Mouse (Mus musculus) heart, postnatal 4 days (tissue): ENCODE measurements around the gene Ier2. TPM values are rescaled to one million over a fixed set of nuclear protein-coding genes. Genes with fewer than 3 reads are reported as not detected.

ENCODE experiments used
- DNase-seq: peaks from one replicate; pipeline ENCODE4 v3.0.0; 2021
- total RNA-seq, 2 experiments: library from RNA; stranded (reverse); gene quantifications; 2 replicates each; pipeline ENCODE4 v1.2.3; 2021

The Ier2 gene
- total RNA-seq, 2 experiments from 2014 or later = 33.3 to 35.5 TPM

DNA sequence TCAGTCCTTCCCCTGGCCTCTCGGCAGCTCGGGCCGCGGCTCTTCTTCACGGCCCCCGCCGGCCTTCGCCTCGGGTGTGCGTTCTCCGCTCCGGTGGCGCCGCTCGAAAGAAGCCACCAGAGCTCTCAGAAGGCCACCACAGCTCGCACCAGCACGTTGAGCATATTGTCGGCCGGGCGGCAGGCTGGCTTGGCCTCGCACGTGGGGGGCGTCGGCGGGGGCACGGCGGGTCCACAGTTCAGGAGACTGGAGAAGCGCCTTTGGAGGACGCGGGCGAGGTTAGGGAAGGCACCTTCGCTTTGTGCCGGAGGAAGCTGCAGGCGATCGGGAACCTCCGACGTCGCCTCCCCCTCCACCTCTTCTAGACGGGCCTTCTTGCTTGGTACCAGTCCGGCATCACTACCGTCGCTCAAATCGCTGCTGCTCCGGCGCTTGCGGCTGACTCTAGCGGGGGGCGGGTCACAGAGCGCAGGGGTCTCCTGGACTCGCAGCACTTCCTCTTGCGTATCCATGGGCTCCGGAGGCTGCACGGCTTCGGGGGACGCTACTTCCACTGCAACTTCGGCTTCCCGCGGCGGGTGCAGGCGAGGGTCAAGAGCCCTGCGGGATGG is 586 bp downstream of the Ier2 start:
- DNase-seq = peak; percentile 61

DNA sequence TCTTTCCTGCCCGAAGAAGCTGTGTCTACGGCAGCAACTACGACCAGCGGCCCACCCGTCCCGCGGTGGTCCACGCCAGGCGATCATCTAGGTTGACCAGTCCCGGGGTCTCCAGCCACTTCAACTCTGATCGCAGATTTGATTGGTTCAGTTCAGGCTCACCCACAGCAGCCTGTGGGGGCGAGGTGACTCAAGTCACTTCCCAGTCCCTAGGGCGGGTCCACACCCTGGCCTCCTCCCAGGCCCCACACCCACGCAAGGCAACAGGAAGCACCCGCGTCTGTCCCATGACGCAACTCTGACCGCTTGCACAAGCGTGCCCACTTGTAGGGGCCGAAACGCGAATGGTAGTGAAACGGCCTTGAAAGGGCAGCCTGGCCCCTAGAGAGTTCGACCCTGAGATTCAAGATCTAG is 1.2 kb downstream of the Ier2 start:
- DNase-seq = peak; percentile 92

- peak; percentile 63 for DNase-seq
These were observed 1.7 kb downstream of the Ier2 start for GRCm38 (mm10) chr8:84660819-84661457.

GRCm38 (mm10) chr8:84659936-84660818 is 2.5 kb downstream of the Ier2 start:
- DNase-seq = peak; percentile 77

GRCm38 (mm10) chr8:84658951-84659350 is 3.7 kb downstream of the Ier2 start:
- no peak for DNase-seq

DNA sequence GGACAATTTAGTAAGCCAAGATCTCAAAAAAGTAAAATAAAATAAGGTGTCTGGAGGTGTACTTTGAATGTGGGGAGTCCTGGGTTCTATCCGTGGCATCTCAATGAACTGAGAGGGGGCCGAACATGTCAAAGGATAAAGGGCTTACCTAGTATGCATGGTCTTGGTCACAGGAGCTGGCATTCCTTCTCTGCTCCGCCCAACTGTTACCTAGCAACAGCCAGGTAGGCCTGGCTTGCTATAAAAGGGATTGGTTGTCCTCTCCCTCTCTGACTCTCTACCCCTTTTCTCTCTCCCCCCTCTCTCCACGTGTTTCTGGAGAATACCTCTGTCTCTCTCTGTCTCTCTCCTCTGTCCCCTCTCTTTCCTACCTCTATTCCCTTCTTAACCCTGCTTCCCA is 5.0 kb downstream of the Ier2 start:
- DNase-seq = no peak

- DNase-seq = no peak
These were observed 5.4 kb downstream of the Ier2 start for GRCm38 (mm10) chr8:84657203-84657602.

GRCm38 (mm10) chr8:84656641-84657126 is 6.0 kb downstream of the Ier2 start:
- DNase-seq = peak; percentile 83

GRCm38 (mm10) chr8:84656191-84656525 is 6.5 kb downstream of the Ier2 start:
- DNase-seq = peak; percentile 59

GRCm38 (mm10) chr8:84655336-84656190 is 7.1 kb downstream of the Ier2 start:
- DNase-seq = peak; percentile 64

GRCm38 (mm10) chr8:84654597-84654996 is 8.1 kb downstream of the Ier2 start:
- DNase-seq = peak; percentile 24

GRCm38 (mm10) chr8:84653092-84653631 is 9.5 kb downstream of the Ier2 start:
- DNase-seq = peak; percentile 3

GRCm38 (mm10) chr8:84650213-84650612 is 12.4 kb downstream of the Ier2 start:
- DNase-seq = no peak

DNA sequence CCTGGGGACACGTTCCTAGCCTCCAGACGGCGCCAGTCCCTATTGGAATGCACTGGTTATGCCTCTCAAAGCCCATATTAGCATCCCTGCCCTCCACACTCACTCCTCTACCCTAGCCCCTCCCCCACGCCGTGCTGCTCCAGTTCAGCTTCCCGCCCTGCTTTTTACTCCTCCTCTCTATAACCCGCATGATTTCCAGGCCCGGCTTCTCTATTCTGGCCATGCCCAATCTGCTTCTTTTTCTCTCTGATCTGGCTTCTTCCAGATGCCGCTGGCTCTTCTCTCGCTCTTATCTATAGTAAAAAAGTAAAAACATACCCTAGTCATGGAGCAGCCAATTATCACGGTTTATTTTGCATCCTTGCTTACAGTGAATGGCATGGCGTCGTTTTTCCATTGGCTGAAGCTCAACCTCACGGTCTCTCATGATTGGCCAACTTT is 15.2 kb downstream of the Ier2 start:
- peak; percentile 28 for DNase-seq

DNA sequence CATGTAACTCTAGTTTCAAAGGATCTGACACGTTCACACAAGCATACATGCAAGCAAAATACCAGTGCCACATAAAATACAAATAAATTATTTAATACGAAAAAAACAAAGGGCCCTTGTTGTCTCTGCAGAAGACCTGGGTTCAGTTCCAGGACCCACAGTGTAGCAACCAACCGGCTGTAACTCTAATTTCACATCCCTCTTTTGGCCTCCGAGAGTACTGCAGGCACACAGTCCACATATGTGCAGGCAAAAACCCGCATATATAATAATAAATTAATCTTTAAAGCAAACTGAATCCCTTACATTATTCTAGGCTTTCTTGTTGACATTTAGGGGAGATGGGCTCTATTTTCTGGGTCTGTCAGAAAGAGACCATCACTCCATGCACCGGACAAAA is 15.9 kb downstream of the Ier2 start:
- DNase-seq = no peak

GRCm38 (mm10) chr8:84643019-84643418 is 19.6 kb downstream of the Ier2 start:
- DNase-seq = no peak

DNA sequence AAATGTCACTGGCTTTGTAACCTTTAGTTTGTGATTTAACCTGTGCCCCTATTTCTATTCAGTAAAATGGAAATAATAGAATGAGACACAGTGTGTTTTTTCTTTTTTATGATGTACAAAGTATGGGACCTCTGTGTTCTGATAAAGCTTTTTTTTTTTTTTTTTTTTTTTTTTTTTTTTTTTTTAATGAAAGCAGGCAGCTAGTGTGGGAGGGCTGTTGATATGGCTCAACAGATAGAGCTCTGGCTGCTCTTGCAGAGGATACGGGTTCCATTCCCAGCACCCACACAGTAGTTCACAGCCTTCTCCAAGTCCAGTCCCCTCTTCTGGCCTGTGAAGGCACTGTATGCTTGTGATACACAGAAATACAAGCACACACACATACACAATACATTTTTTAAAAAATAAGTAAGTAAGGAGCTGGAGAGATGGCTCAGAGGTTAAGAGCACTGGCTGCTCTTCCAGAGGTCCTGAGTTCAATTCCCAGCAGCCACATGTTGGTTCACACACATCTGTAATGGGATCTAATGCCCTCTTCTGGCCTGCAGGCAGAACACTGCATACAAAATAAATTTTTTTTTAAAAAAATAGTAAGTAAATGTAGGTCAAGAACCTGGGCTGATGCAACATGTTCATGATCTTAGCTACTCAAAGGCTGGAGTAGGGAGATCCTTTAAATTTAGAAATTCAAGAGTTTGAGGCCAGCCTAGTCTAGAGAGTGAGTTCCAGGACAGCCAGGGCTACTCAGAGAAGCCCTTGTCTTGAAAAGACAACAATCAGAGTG is 20.9 kb downstream of the Ier2 start:
- no peak for DNase-seq

GRCm38 (mm10) chr8:84640617-84641294 is 21.9 kb downstream of the Ier2 start:
- DNase-seq = no peak

DNA sequence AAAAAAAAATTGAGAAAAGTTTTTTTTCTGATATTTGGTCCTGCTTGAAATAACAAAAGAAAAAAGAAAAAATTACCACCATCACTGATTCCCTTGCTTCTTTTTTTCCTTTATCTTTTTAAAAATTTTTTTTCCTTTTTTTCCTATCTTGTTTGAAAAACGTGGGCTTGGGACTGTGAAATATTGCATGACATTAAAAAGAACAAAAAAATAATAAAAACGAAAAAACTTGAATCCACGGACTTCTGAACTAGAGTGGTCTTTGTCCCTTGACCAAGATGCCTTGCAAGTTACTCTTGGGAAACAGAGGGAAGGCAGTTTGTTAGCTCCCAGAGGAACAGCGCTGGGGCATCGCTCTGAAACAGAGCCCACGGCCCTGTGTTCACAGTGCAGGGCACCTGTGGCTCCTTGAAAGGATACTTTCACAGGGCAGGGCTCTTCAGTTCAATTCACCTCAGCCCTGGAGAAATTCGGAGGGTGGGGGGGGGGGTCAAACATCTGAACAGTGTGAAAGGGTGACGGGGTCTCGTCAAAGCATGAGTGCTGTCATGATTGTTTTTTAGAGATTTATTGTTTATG is 22.6 kb downstream of the Ier2 start:
- DNase-seq = no peak
